Mouse (Mus musculus): Measurements from ENCODE around the gene Spag16.
"Not testable (repeated sequence)": the region's sequence is repeated elsewhere in the genome, so short reads cannot be mapped to it uniquely, and the experiment has no call there.

Spag16 gene

GRCm38 (mm10) chr1:69826806-69827703, at the start of gene Spag16:
Gene Spag16, plus strand, starts transcription at chr1:69826970.
- DNase-seq = peak; percentile 65 to 71

- peak; percentile 69 to 76 for DNase-seq
These were observed 41.6 kb upstream of the Spag16 start for GRCm38 (mm10) chr1:69785129-69785528.

- no peak for DNase-seq
These were observed 40.1 kb upstream of the Spag16 start for GRCm38 (mm10) chr1:69786716-69787115.

- no peak for DNase-seq
These were observed 39.4 kb upstream of the Spag16 start for GRCm38 (mm10) chr1:69787379-69787778.

- peak; percentile 82 to 87 for DNase-seq
These were observed 36.2 kb upstream of the Spag16 start for GRCm38 (mm10) chr1:69790337-69791250.

- DNase-seq = no peak
These were observed 27.7 kb upstream of the Spag16 start for GRCm38 (mm10) chr1:69798948-69799565.

- DNase-seq = no peak
These were observed 16.6 kb upstream of the Spag16 start for GRCm38 (mm10) chr1:69810161-69810560.

GRCm38 (mm10) chr1:69825635-69826034, 1.1 kb upstream of the Spag16 start:
- not testable (repeated sequence) for DNase-seq

GRCm38 (mm10) chr1:69828872-69829479, 2.2 kb downstream of the Spag16 start:
- peak; percentile 8 to 11 for DNase-seq

- no peak for DNase-seq
These were observed 3.8 kb downstream of the Spag16 start for GRCm38 (mm10) chr1:69830586-69830985.

- DNase-seq = no peak
These were observed 4.2 kb downstream of the Spag16 start for GRCm38 (mm10) chr1:69831002-69831401.

GRCm38 (mm10) chr1:69833476-69833875, 6.7 kb downstream of the Spag16 start:
- not testable (repeated sequence) for DNase-seq

- peak in 1 of 2 experiments; percentile 12 for DNase-seq
These were observed 26.7 kb downstream of the Spag16 start for GRCm38 (mm10) chr1:69853436-69853835.

- no peak for DNase-seq
These were observed 41.0 kb downstream of the Spag16 start for GRCm38 (mm10) chr1:69867776-69868175.

- no peak for DNase-seq
These were observed 129.8 kb downstream of the Spag16 start for GRCm38 (mm10) chr1:69956606-69957005.

- no peak for DNase-seq
These were observed 170.1 kb downstream of the Spag16 start for GRCm38 (mm10) chr1:69996874-69997273.

- no peak for DNase-seq
These were observed 186.2 kb downstream of the Spag16 start for GRCm38 (mm10) chr1:70012991-70013390.

- no peak for DNase-seq
These were observed 210.6 kb downstream of the Spag16 start for GRCm38 (mm10) chr1:70037384-70037783.

GRCm38 (mm10) chr1:70067404-70067803, 240.6 kb downstream of the Spag16 start:
- DNase-seq = no peak

- no peak for DNase-seq
These were observed 246.7 kb downstream of the Spag16 start for GRCm38 (mm10) chr1:70073440-70073839.

- no peak for DNase-seq
These were observed 252.0 kb downstream of the Spag16 start for GRCm38 (mm10) chr1:70078806-70079205.

- no peak for DNase-seq
These were observed 255.6 kb downstream of the Spag16 start for GRCm38 (mm10) chr1:70082208-70082878.
